In genomic region chr5:25122534-25122933, GRCm38 (mm10) we compare ENCODE assay signal across 23 mouse cellular contexts. TPM values are rescaled to one million over a fixed set of nuclear protein-coding genes. Genes with fewer than 3 reads are reported as not detected.
DNase-seq lines count a peak whose midpoint lies in the region; ATAC-seq and TF ChIP-seq lines count a peak whose summit lies in the region.
"Had no signal": no experiment of that assay in that cellular context is flagged by ENCODE, and none has a peak within 500 bp of the region (broad histone marks: within the 10 kb centered on the region; RNA-seq: fewer than 3 reads in every experiment).

No protein-coding gene starts in this region.

- no peaks in the 10 kb centered on the region for H3K36me3 ChIP-seq in kidney, postnatal 0 days (ENCODE audit: insufficient read depth, low read length)
- H3K36me3 ChIP-seq in kidney, embryonic 14.5 days (ENCODE audit: control insufficient read depth, insufficient read depth, low read length) = no peaks in the 10 kb centered on the region
- no peaks in the 10 kb centered on the region for H3K36me3 ChIP-seq in midbrain, postnatal 0 days (ENCODE audit: insufficient read depth, low read length)
- no peaks in the 10 kb centered on the region for H3K36me3 ChIP-seq in midbrain, embryonic 11.5 days (ENCODE audit: control insufficient read depth, insufficient read depth, low read length)
- H3K36me3 ChIP-seq in intestine, embryonic 16.5 days (ENCODE audit: control insufficient read depth, insufficient read depth, low read length) = no peaks in the 10 kb centered on the region
- H3K36me3 ChIP-seq in liver, postnatal 0 days (replicated peaks; ENCODE audit: insufficient read depth, low read length) = no peaks in the 10 kb centered on the region
- H3K36me3 ChIP-seq: embryonic facial prominence, embryonic 10.5 days; forebrain, embryonic 15.5 days; heart, embryonic 15.5 days; hindbrain, embryonic 10.5 days had no signal

- H3K4me3 ChIP-seq in kidney, postnatal 0 days (replicated peaks; ENCODE audit: low read depth, low read length) = no peak overlapping the region
- no peak overlapping the region for H3K4me3 ChIP-seq in kidney, embryonic 14.5 days (ENCODE audit: low read length)
- no peak overlapping the region for H3K4me3 ChIP-seq in midbrain, postnatal 0 days (ENCODE audit: low read depth, low read length)
- no peak overlapping the region for H3K4me3 ChIP-seq in midbrain, embryonic 11.5 days (ENCODE audit: low read depth, low read length)
- H3K4me3 ChIP-seq in intestine, embryonic 16.5 days (ENCODE audit: low read length) = no peak overlapping the region
- H3K4me3 ChIP-seq in liver, postnatal 0 days (ENCODE audit: low read depth, low read length) = no peak overlapping the region
- H3K4me3 ChIP-seq: embryonic facial prominence, embryonic 10.5 days; forebrain, embryonic 15.5 days; heart, adult 2 months; heart, embryonic 15.5 days; hindbrain, embryonic 10.5 days had no signal

- TF ChIP-seq CTCF in kidney, postnatal 0 days (IDR thresholded peaks at IDR 0.05; ENCODE audit: low read depth) = peak; percentile 35; the same call in 1 of the 2 replicates
- 0 out of 2 replicates have a peak, but pooled peaks have one; percentile 3 for TF ChIP-seq CTCF in midbrain, postnatal 0 days (IDR thresholded peaks at IDR 0.05)
- TF ChIP-seq CTCF in liver, postnatal 0 days (IDR thresholded peaks at IDR 0.05; ENCODE audit: low read depth) = 0 out of 2 replicates have a peak, but pooled peaks have one; percentile 10

- TF ChIP-seq EP300 in liver, postnatal 0 days (IDR thresholded peaks at IDR 0.05; ENCODE audit: low read depth) = no peak

- no peak for ATAC-seq in kidney, postnatal 0 days (replicated peaks; ENCODE audit: low FRiP score, low read depth)
- no peak for ATAC-seq in kidney, embryonic 14.5 days (ENCODE audit: low FRiP score, low TSS enrichment)
- no peak for ATAC-seq in midbrain, postnatal 0 days (ENCODE audit: low FRiP score)
- no peak for ATAC-seq in midbrain, embryonic 11.5 days (ENCODE audit: low FRiP score)
- peak; percentile 73 for ATAC-seq in intestine, embryonic 16.5 days
- ATAC-seq in liver, postnatal 0 days = no peak
- ATAC-seq: forebrain, embryonic 15.5 days had no signal

- 86% methylated on average over 1 of the region's 1 CpGs for WGBS in kidney, postnatal 0 days
- 90% methylated on average over 1 of the region's 1 CpGs for WGBS in kidney, embryonic 14.5 days
- 94% methylated on average over 1 of the region's 1 CpGs for WGBS in midbrain, postnatal 0 days
- 96% methylated on average over 1 of the region's 1 CpGs for WGBS in midbrain, embryonic 11.5 days
- WGBS in intestine, embryonic 16.5 days = 91% methylated on average over 1 of the region's 1 CpGs
- 64% methylated on average over 1 of the region's 1 CpGs for WGBS in liver, postnatal 0 days (ENCODE audit: insufficient replicate concordance)

- no peaks in the 10 kb centered on the region for H3K27me3 ChIP-seq in kidney, postnatal 0 days (ENCODE audit: insufficient read depth, low read length)
- no peaks in the 10 kb centered on the region for H3K27me3 ChIP-seq in kidney, embryonic 14.5 days (ENCODE audit: control insufficient read depth, insufficient read depth, low read length)
- H3K27me3 ChIP-seq in midbrain, postnatal 0 days (ENCODE audit: insufficient read depth, low read length) = no peaks in the 10 kb centered on the region
- H3K27me3 ChIP-seq in midbrain, embryonic 11.5 days (ENCODE audit: control insufficient read depth, insufficient read depth, low read length) = no peaks in the 10 kb centered on the region
- H3K27me3 ChIP-seq in intestine, embryonic 16.5 days (replicated peaks; ENCODE audit: control insufficient read depth, insufficient read depth, low read length) = no peaks in the 10 kb centered on the region
- H3K27me3 ChIP-seq in liver, postnatal 0 days (ENCODE audit: insufficient read depth, low read length) = no peaks in the 10 kb centered on the region
- H3K27me3 ChIP-seq: forebrain, embryonic 15.5 days; heart, embryonic 15.5 days had no signal

- no peak overlapping the region for H3K27ac ChIP-seq in kidney, postnatal 0 days
- H3K27ac ChIP-seq in kidney, embryonic 14.5 days (ENCODE audit: low read depth, low read length) = no peak overlapping the region
- H3K27ac ChIP-seq in midbrain, postnatal 0 days (ENCODE audit: low read depth, low read length) = no peak overlapping the region
- H3K27ac ChIP-seq in midbrain, embryonic 11.5 days (ENCODE audit: low read depth, low read length) = no peak overlapping the region
- no peak overlapping the region for H3K27ac ChIP-seq in intestine, embryonic 16.5 days (ENCODE audit: low read length)
- H3K27ac ChIP-seq in liver, postnatal 0 days (ENCODE audit: low read depth) = no peak overlapping the region
- H3K27ac ChIP-seq: embryonic facial prominence, embryonic 10.5 days; forebrain, embryonic 15.5 days; heart, adult 2 months; heart, embryonic 15.5 days; hindbrain, embryonic 10.5 days had no signal

- no peak overlapping the region for H3K4me2 ChIP-seq in kidney, postnatal 0 days (ENCODE audit: low read length)
- H3K4me2 ChIP-seq in kidney, embryonic 14.5 days (replicated peaks; ENCODE audit: low read depth, low read length) = no peak overlapping the region
- H3K4me2 ChIP-seq in midbrain, postnatal 0 days (ENCODE audit: low read depth, low read length, poor library complexity, severe bottlenecking) = no peak overlapping the region
- H3K4me2 ChIP-seq in midbrain, embryonic 11.5 days = no peak overlapping the region
- H3K4me2 ChIP-seq in intestine, embryonic 16.5 days (ENCODE audit: low read depth, low read length) = no peak overlapping the region
- H3K4me2 ChIP-seq in liver, postnatal 0 days (ENCODE audit: low read depth, low read length) = no peak overlapping the region
- H3K4me2 ChIP-seq: forebrain, embryonic 15.5 days; heart, embryonic 11.5 days; heart, embryonic 15.5 days had no signal

- H3K4me1 ChIP-seq in kidney, postnatal 0 days (replicated peaks; ENCODE audit: insufficient read depth, low read length) = no peaks in the 10 kb centered on the region
- no peaks in the 10 kb centered on the region for H3K4me1 ChIP-seq in kidney, embryonic 14.5 days (ENCODE audit: control insufficient read depth, insufficient read depth, low read length)
- no peaks in the 10 kb centered on the region; the same call in 1 of the 2 replicates for H3K4me1 ChIP-seq in midbrain, postnatal 0 days (ENCODE audit: insufficient read depth, low read length)
- no peaks in the 10 kb centered on the region; the same call in 1 of the 2 replicates for H3K4me1 ChIP-seq in midbrain, embryonic 11.5 days (ENCODE audit: control insufficient read depth, insufficient read depth, low read length)
- no peaks in the 10 kb centered on the region for H3K4me1 ChIP-seq in intestine, embryonic 16.5 days (ENCODE audit: control insufficient read depth, insufficient read depth, low read length)
- H3K4me1 ChIP-seq in liver, postnatal 0 days (ENCODE audit: insufficient read depth) = no peaks in the 10 kb centered on the region
- H3K4me1 ChIP-seq: embryonic facial prominence, embryonic 10.5 days; forebrain, embryonic 15.5 days; heart, embryonic 15.5 days had no signal

- H3K9me3 ChIP-seq in kidney, postnatal 0 days (replicated peaks; ENCODE audit: low read length) = no peaks in the 10 kb centered on the region
- H3K9me3 ChIP-seq in kidney, embryonic 14.5 days (ENCODE audit: control insufficient read depth, low read length) = no peaks in the 10 kb centered on the region
- no peaks in the 10 kb centered on the region for H3K9me3 ChIP-seq in midbrain, postnatal 0 days (ENCODE audit: low read length)
- no peaks in the 10 kb centered on the region for H3K9me3 ChIP-seq in midbrain, embryonic 11.5 days (ENCODE audit: control insufficient read depth, low read length)
- no peaks in the 10 kb centered on the region for H3K9me3 ChIP-seq in intestine, embryonic 16.5 days (ENCODE audit: control insufficient read depth, low read length)
- no peaks in the 10 kb centered on the region for H3K9me3 ChIP-seq in liver, postnatal 0 days (ENCODE audit: low read length)
- H3K9me3 ChIP-seq: embryonic facial prominence, embryonic 10.5 days; forebrain, embryonic 15.5 days; heart, embryonic 15.5 days; hindbrain, embryonic 10.5 days had no signal

- DNase-seq in kidney, postnatal 0 days (ENCODE audit: low spot score) = no peak
- DNase-seq in midbrain, postnatal 0 days (ENCODE audit: low spot score) = no peak
- no peak for DNase-seq in midbrain, embryonic 11.5 days (ENCODE audit: low spot score, missing footprints)
- no peak for DNase-seq in liver, postnatal 0 days
- no peak for DNase-seq in urinary bladder, postnatal 4 days (ENCODE audit: low spot score in 2 of 2)
- DNase-seq in left cerebral cortex, adult 18-20 months (ENCODE audit: low spot score in 2 of 2) = no peak
- DNase-seq: adrenal gland, adult 2 months; adrenal gland, postnatal 36 days; cerebellum, adult 2 months; cerebellum, postnatal 10 days; gastrocnemius, postnatal 10 days; heart, adult 2 months; heart, postnatal 14 days had no signal

- H3K9ac ChIP-seq in kidney, postnatal 0 days (ENCODE audit: low read depth, low read length) = no peak overlapping the region
- no peak overlapping the region for H3K9ac ChIP-seq in kidney, embryonic 14.5 days (ENCODE audit: low read depth, low read length)
- H3K9ac ChIP-seq in midbrain, postnatal 0 days (replicated peaks; ENCODE audit: low read length, poor library complexity, severe bottlenecking) = no peak overlapping the region
- H3K9ac ChIP-seq in midbrain, embryonic 11.5 days (ENCODE audit: low read length) = no peak overlapping the region
- no peak overlapping the region for H3K9ac ChIP-seq in intestine, embryonic 16.5 days (ENCODE audit: low read depth, low read length)
- H3K9ac ChIP-seq in liver, postnatal 0 days (replicated peaks) = no peak overlapping the region
- H3K9ac ChIP-seq: forebrain, embryonic 15.5 days; heart, embryonic 15.5 days had no signal

RNA-seq across cellular contexts. Expression of gene Prkag2, which starts 22.1 kb away (rescaled TPM):
- polyA plus RNA-seq in kidney, postnatal 0 days (2015; fragmentation: Nextera tagmentation; extraction: Ambion mirVana) = 36.4 and 39.4 TPM in 2 replicates
- 32.1 and 44.6 TPM in 2 replicates for polyA plus RNA-seq in kidney, embryonic 14.5 days (2014; fragmentation: Nextera tagmentation; extraction: Ambion mirVana)
- 51.6 and 63.1 TPM in 2 replicates for total RNA-seq in midbrain, postnatal 0 days (2014; rRNA removed)
- polyA plus RNA-seq in midbrain, postnatal 0 days (2015; fragmentation: Nextera tagmentation; extraction: Ambion mirVana) = 101 and 103 TPM in 2 replicates
- polyA plus RNA-seq in midbrain, embryonic 11.5 days (2014; fragmentation: Nextera tagmentation; extraction: Ambion mirVana) = 59.8 and 62.1 TPM in 2 replicates
- polyA plus RNA-seq in intestine, embryonic 16.5 days (2015; fragmentation: Nextera tagmentation; extraction: Ambion mirVana) = 53.0 and 54.1 TPM in 2 replicates
- 6.8 and 7.3 TPM in 2 replicates for polyA plus RNA-seq in liver, postnatal 0 days (2015; fragmentation: Nextera tagmentation; extraction: Ambion mirVana)
- total RNA-seq in left cerebral cortex, adult 18-20 months (2021) = 100 to 1,000 TPM; 119 TPM

RNA-seq across cellular contexts. Expression of gene Galntl5, which starts 58.7 kb away (rescaled TPM):
- polyA plus RNA-seq in kidney, postnatal 0 days (2015; fragmentation: Nextera tagmentation; extraction: Ambion mirVana) = not detected in 2 replicates
- not detected in 2 replicates for polyA plus RNA-seq in kidney, embryonic 14.5 days (2014; fragmentation: Nextera tagmentation; extraction: Ambion mirVana)
- total RNA-seq in midbrain, postnatal 0 days (2014; rRNA removed) = not detected in 2 replicates
- polyA plus RNA-seq in midbrain, postnatal 0 days (2015; fragmentation: Nextera tagmentation; extraction: Ambion mirVana) = not detected in 2 replicates
- not detected in 2 replicates for polyA plus RNA-seq in midbrain, embryonic 11.5 days (2014; fragmentation: Nextera tagmentation; extraction: Ambion mirVana)
- polyA plus RNA-seq in intestine, embryonic 16.5 days (2015; fragmentation: Nextera tagmentation; extraction: Ambion mirVana) = not detected in 2 replicates
- polyA plus RNA-seq in liver, postnatal 0 days (2015; fragmentation: Nextera tagmentation; extraction: Ambion mirVana) = not detected in 2 replicates
- total RNA-seq in left cerebral cortex, adult 18-20 months (2021) = not detected
- total RNA-seq: adrenal gland, adult 2 months; adrenal gland, postnatal 36 days; ES-E14; gastrocnemius, postnatal 10 days; gastrocnemius, postnatal 4 days; heart, adult 2 months; heart, postnatal 14 days had no signal
- polyA plus RNA-seq: adrenal gland, adult 2 months; cerebellum, adult 2 months; embryonic facial prominence, embryonic 10.5 days; embryonic facial prominence, embryonic 14.5 days; forebrain, embryonic 15.5 days; heart, adult 2 months; heart, embryonic 11.5 days; heart, embryonic 15.5 days; hindbrain, embryonic 10.5 days had no signal
